Mouse (Mus musculus): ENCODE results near the gene Sesn1. TPM values are rescaled to one million over a fixed set of nuclear protein-coding genes. Genes with fewer than 3 reads are reported as not detected.
"Not testable (repeated sequence)": the region's sequence is repeated elsewhere in the genome, so short reads cannot be mapped to it uniquely, and the experiment has no call there.

Gene Sesn1
- 19.0 and 32.0 TPM in 2 replicates for total RNA-seq (2021)
- long read RNA-seq, experiment 1, transcript Sesn1-202 (10 exons, 3,809 nt), result minor isoform, 8 of 25 reads
- long read RNA-seq, experiment 1, transcript Sesn1-201 (10 exons, 2,600 nt), result major isoform, 15 of 25 reads
- long read RNA-seq, experiment 1, partial matches to known transcripts, result 2 of 25 reads
- long read RNA-seq, experiment 1, other reads (novel, unspliced or antisense), result 0 of 25 reads
- long read RNA-seq, experiment 2, transcript Sesn1-202 (10 exons, 3,809 nt), result minor isoform, 8 of 21 reads
- long read RNA-seq, experiment 2, transcript Sesn1-201 (10 exons, 2,600 nt), result major isoform, 11 of 21 reads
- long read RNA-seq, experiment 2, partial matches to known transcripts, result 2 of 21 reads
- long read RNA-seq, experiment 2, other reads (novel, unspliced or antisense), result 0 of 21 reads

DNA sequence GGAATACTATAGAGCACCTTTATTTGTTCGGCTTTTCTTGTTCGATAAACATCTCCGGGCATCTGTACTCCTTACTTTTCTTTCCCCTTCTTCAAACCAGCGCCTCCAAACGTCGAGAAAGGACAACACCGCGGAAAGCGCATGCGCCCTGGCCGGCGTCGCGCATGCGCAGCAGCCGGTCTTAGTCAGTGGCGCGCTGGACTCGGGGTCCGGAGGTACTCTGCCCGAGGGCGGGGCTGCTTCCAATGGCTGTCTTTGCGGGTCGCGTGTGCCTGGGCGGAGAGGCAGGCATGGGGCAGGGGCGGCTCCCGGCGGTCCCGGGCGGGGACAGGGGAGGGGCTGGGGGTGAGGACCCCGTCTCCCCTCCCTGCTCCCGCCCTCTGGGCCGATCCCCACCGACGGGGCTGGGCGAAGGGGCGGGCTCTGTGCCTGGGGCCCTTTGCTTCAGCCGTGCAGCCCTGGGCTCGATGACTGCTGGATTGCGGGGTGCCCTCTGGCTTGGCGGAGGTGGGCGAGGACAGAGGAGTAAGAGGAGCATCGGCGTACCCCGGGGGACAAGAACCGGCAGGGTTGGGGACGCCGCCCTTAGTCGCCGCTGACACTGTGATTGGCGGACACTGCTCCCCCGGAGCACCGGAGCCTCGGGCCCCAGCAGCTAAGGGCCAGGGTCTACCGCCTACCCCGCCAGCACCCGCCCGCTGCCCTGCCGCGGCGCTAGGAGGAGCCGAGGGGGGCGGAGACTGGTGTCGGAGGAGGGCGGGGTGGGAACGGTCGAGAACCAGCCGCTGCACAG, at the start of gene Sesn1, which contains the start of gene Cep57l1:
Gene Sesn1 (plus strand): TSS at position 165 of the 793 bp plus-strand sequence.
Gene Cep57l1 (minus strand): TSS at position 101 of the 793 bp plus-strand sequence.
- DNase-seq, result peak; percentile 96

DNA sequence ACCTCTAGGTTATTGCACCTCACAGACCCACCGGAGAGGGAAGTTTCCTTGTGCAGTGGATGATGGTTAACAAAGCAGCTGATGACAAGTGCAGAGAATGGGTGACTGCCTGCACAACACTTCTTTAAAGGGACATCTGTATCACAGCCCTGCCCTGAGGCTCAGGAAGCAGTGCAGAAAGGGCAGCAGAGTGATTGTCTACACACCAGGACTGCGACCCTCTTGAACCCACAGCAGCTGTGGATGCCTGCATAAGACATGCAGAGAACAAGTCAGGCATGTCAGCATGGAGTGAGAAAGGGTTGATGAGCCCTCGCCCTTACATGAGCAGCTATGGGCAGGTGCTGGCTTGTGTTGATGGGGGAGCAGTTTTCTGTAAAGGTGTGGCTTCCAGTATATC, 48.9 kb upstream of the Sesn1 start:
- DNase-seq, result no peak

DNA sequence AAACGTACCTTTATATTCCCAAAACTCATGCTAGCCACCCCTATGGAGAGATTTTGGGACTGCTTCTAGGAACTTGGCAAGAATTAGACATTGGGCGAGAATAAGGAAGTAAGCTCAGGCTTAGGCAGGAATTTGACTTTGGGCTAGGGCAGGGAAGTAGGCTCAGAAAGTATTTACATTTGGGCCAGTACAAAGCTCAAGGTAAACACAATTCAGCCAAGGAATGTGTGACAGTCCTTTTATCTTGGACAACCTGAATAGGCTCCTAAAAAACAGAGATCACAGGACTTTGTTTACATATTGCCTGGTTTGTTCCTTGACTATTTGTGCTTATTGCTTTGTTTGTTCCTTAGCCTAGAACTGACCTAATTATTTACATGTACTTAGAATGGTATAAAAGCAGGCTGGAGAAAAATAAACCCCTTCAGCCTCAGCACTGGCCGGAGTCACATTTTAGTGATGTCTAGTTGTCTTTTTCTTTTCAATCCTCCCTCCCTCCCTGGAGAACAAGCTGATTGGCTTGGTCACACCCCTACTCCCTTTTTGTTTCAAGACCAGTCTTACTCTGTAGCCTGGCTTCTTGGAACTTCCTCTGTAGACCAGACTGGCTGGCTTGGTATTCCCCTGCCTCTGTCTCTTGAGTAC, 45.9 kb upstream of the Sesn1 start:
- DNase-seq, result no peak

DNA sequence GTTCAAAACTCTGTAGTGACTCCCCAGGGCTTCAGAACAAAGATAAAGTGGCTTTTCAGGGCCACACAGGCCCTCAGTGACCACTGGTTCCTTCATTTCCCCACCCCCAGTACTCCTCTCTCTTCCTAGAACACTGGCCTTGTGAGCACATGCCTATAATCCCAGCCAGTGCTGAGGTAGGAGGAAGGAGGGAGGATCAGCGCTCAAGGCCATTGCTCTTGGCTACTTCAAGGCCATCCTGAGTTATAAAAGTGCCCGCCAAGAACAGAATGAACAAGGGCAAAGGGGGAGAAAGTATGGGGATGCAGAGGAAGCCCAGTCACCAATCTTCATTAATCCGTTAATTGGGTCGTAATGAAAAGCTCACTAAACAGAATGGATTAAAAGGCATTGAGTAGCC, 44.1 kb upstream of the Sesn1 start:
- DNase-seq, result peak; percentile 51

DNA sequence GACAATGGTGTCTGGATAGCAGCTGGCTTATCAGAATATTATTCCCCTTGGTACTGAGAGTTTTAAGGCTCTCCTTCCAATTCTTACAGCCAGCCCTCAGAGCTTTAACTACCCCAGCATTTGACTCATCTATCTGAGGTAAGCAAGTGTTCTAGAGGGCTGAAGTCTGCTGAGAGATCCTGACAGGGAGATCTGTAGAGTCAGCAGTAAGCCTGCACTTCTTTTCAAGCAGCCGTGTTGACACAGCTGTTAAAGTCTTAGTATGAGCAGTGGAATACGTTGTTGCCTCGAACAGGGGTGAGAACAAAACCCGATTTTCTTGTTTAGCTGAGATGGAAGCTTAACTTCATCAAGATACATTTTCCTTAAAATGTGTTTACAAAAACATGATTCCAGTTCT, 43.5 kb upstream of the Sesn1 start:
- DNase-seq, result no peak

DNA sequence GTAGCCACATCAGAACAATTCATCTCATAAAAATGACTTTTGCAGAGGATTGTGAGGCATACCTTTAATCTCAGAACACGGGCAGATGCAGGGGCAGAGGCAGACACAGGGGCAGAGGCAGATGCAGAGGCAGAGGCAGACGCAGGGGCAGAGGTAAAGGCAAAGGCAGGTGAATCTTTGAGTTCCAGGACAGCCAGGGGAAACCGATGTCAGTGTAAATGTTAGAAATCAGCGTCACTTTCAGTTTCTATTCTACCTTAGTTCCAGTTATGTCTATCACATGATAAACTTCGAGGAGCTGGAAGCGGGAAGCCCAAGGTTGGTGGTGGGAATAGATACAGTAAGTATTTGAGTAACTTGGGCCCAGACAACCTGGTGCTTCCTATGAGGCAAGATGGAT, 42.5 kb upstream of the Sesn1 start:
- no peak for DNase-seq

DNA sequence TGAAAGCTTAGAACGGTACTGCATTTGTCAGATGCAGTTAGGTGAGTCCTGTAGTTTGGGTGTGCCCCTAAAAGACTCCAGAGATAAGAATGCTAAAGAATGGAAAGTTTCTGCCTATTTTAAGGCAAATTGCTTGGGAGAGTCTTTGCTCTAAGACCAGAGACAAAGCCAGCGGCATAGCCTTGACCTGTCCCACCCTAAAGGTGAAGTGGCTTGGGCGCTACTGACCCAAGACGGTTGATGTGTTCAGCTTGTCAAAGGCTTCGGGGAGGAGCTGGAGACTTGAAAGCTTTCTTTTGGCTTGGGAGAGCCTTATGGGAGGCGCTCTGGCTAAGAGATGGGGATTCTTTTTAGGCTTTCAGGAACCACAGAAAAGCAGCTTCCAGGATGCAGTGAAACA, 17.4 kb upstream of the Sesn1 start:
- DNase-seq, result no peak

DNA sequence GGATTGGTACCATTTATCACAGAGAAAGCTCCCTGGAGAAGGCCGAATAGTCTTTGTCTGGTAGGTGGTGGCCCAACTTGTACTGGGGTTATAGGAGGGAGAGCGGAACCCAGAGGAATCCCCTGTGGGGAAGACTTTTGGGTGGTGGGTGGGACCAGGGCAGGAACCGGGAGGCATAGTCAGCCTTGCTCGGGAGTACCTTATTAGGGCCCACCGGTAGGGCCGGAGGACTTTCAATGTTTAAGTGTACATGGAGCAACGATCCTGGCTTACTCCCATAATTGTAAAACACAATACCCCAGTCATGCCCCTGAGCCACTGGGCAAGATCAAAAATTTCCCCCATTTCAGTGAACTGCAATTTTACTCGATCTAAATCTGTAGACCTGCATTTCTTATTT, 12.5 kb upstream of the Sesn1 start:
- no peak for DNase-seq

DNA sequence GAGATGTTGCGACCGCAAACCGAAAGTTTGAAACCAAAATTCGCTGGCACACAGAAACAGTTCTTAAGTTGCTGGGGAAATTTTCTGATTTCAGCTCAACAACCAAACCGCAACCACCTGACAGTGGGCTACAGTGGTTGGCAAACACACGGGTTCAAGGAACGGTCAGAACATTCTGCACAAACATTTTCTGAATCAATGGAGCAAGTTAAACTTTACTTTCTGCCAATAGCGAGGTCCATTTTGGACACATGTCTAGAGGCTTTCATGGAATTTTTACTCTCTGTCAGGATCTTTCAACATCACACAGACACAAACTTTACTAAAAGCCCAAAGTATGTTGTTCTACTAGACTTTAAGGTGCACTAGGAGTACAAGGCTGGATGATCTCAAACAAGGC, 6.3 kb upstream of the Sesn1 start:
- no peak for DNase-seq

DNA sequence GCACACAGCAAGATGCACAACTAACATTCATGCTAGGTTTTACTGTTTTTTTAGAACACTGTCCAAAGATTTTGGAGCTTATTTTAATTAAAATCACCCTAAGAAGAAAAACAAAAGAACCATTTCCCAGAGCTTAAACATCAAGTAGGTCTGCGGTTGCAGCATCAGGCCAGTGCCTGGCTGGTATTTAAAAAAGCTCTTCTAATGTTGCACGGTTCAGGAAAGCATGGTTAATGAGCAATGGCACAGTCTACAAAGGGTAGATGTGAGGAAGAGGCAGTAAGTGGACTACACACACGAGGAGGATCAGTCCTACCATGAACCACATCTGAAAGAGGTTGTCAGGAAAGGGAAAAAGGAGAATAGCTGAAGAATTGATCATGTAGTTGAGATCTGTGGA, 5.0 kb upstream of the Sesn1 start:
- DNase-seq, result no peak

DNA sequence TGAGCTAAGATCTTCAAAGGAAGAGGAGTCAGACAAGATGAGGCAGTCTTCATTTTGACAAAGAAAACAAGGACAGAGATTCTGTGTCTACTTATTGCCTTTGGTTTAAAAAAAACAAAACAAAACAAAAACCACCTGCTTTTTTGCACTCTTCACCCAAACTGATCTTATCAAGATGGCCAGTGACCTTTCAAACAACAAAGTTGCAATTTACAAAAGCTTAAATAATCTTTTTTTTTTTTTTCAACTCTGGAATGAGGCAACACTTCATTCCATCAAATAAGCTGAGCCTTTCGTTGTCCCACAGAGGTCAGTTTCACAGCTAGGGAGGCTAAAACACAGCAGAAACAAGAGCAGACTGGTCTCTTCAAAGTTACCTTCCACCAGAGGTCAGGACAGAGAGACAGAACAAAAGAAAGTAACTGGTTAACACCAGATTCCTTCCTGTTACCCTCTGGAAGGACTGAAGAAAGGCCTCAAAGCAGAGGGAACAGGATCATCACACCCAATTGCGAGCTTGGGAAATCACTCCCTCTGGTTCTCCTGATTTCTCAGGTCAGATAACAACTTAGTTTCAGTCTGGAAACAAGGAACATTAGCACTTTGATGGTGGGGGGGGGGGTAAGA, 3.9 kb upstream of the Sesn1 start:
- no peak for DNase-seq

DNA sequence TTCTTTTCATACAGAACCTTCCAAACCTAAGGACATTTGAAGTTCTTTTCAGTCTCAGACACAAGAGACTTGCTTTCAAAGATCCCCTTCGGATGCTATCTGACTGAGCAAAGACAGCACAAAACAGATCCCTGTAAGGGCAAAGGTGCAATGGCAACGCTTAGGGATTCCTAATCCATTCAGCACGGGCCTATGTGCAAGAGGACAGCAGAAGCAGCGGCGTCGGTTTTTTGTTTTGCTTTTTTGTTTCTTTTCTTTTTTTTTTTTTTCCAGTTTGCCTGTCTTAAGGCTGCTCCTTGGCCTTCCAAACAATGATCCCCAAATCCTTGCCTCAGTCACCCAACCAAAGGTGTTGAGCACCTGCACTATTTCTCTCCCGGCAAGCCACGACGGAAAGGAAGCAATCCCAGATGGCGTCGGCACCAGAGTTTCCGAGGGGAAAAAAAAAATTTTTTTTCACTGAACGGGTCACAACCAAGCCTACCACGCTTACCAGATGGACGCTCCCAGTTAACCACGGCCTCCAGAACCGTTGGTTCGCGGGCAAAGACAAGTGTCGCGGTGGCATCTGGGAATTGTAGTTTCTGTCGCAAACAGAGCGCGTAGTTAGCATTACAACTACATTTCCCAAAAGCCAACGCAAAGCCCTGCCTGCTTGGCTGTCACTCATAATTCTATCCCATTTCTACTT, 510 bp upstream of the Sesn1 start:
- DNase-seq, result peak; percentile 88

DNA sequence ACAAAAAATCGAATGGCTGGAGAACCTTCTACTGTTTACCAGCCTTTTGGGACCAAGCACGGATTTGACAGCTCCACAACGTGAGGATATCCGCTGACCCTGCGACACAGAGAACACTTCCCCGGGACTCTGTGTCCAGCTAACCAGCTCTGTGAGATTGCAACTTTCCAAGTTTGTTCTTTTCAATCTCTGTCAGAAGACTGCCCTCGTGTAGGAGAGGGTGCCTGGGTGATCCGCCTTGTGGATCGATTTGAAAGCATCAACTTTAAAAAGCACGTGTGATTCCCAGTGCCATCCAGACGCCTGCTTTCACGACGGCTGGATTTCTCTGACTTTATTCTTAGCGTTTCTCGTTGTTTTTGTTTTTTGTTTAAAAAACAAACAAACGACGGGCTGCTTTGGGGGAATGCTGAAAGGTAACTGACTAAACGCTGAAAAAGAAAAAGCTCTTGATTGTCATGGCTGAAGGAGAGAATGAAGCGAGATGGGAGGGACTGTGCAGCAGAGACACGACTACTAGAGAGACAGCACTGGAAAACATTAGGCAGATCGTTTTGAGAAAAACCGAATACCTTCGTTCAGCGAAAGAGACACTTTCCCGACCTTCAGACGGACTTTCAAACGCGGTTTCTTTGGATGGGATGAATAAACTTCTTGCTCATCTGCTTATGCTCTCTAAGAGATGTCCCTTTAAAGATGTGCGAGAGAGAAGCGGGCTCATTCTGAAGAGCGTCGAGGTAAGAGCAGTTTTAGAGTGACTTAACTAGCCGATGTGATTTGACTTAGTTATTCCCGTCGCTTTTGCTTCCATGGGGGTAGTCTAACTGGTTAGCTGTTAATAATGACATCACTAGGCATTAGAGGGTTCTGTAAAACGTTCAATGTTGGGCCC, 1.1 kb downstream of the Sesn1 start:
- DNase-seq, result no peak

DNA sequence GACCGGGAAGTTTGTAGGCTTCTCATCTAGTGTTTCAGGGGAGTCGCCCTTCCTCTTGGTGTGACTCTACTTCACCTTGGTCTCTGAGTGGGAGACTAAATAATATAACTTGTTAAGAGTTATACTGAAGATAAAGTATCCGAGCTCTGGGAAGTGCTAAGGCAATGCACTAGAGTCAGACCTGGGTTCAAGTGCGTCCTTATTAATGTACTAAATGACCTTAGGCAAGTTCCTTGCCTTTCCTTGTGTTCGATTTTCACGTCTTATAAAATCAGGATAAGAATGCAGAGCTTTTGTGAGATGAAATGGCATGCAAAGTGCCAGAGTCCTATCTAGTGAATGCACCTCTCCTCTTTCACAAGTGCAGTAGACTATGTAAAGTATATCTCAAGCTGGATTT, 2.8 kb downstream of the Sesn1 start:
- no peak for DNase-seq

DNA sequence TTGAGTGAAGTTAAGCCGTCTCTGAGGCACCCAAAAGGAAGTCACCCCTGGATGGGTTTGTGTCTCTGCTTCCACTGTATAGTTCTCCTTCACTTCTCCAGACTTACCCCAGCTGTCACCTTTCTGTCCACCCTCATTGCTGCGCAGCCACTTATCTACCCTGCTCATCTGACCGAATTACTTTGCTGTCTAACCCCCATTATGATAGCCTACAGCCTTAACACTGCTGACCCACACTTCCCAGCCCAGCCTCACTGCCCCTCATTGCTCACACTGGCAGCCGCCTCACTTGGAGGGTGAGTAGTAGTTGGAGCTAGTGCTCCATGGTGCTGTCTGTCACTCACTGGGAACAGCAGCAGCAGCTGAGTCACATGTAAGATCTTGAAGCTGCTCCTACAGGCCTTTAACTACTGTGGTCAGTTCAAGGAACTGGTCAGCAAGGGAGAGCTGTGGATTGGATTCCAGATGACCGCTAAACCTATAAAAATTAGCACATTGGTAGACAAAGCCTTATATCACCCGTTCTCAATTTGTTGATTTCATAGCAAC, 4.6 kb downstream of the Sesn1 start:
- no peak for DNase-seq

DNA sequence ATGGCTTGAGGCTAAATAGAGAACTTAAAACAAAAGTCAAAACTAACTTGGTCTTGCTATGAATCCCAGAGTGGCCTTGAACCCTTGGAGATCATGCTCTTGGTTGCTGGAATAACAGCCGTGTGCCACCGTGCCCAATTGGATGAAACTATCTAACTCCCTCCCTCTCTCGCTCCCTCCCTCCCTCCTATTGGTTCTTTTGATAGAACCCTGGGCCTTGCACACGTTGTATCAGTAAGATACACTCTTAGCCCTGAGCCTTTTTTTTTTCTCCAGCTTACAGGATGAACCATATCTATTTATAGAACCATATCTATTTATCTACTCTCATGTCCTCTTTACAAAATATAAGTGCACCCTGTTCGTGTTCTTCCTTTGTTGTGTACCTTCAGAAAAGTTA, 6.8 kb downstream of the Sesn1 start:
- no peak for DNase-seq

DNA sequence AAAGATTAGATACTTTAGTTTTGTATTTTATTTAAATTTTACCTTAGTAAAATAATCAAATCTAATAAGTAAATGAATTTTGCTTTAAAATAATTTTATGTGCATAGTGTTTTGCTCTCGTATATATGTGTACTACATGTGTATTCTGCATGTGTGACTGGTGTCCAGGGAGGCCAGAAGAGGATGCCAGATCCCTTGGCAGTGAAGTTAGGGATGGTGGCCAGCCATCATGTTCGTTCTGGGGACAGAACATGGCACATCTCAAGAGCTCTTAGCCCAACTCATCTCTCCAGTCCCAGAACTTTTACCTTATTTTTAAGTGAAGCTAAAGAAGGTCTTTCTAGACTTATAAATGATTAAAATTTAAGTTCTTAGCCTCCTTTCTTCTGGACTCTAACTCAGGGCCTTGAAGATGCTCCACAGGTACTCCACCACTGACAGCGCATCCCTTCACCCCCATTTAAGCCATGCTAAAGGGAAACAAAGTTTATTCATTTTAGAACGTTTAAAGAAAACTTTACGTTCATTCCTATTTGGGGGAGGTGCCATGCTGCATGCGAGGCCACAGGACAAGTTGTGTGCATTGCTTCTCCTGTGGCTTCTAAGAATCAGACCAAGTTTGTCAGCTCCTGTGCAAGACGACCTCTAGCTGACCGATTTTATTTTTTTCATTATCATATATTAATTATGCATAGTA, 8.4 kb downstream of the Sesn1 start:
- no peak for DNase-seq

DNA sequence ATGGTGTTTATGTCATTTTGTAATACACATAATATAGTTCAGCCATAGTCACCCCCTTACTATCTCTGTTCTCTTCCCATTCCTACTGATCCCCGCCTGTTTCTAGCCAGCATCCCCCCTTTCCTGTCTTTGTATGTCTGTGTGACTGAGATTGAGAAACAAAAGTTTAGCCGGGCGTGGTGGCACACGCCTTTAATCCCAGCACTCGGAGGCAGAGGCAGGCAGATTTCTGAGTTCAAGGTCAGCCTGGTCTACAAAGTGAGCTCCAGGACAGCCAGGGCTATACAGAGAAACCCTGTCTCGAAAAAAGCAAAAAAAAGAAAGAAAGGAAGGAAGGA, 9.0 kb downstream of the Sesn1 start:
- DNase-seq, result not testable (repeated sequence)

DNA sequence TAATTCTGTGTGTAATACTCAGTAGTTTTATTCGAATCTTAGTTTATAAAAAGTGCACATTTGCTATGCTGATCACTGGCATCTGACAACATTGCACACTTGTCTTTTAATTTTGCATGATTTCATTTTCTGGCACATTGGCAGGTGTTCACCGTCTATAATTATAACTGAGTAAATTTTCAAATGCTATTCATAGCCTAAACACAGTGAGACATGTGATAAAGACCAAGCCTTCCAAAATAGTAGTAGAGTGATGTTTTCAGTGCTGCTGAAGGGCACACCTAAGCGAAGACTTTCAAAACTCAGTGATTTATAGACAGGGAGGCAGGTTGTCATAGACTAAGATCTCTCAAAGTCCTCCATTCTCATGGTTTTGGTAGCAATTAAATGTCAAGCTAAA, 9.6 kb downstream of the Sesn1 start:
- DNase-seq, result no peak

DNA sequence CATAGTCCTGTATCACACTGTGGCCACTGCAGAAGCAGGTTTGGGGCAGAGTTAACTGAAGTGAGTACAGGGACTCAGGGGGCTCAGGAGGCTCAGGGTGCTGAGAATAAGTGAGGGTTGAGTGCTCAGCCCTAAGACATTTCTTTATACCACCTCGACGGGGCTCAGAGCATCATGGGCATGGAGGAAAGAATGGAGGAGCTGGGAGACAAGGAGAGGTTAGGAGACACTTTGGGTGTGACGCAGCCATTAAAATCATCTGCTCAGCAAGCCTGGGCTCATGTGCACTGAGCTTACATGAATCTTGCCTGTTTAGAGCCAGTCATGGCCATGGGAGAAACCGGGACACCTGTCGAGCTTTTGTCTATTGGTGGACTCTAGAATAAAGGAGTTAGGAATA, 10.7 kb downstream of the Sesn1 start:
- DNase-seq, result no peak

All from adrenal gland, postnatal 14 days (tissue).